Mouse (Mus musculus) small intestine, adult 2 months (tissue): ENCODE measurements around the gene Sh3d21.

Experiments
- CTCF ChIP-seq: fragments of 200-500 bp; IDR thresholded peaks from 2 replicates; pipeline ENCODE4 v1.5.1; 2012; ENCODE audit warnings: low read depth, mild to moderate bottlenecking, control low read depth, inconsistent platforms, low read length, moderate library complexity, mixed read lengths; ENCODE audit not compliant: insufficient replicate concordance, insufficient read length; ENCODE audit errors: extremely low read depth
- POLR2A ChIP-seq: fragments of 200-500 bp; IDR thresholded peaks from 2 replicates; pipeline ENCODE4 v1.6.1; 2012; ENCODE audit warnings: low read depth, mild to moderate bottlenecking, control low read depth, inconsistent platforms, low read length, moderate library complexity

- no peak for TF ChIP-seq CTCF
- TF ChIP-seq POLR2A: no peak
These were observed at the start of gene Sh3d21 for GRCm38 (mm10) chr4:126163067-126163659.
